Mouse (Mus musculus) embryo, embryonic 9.5 days (tissue): ENCODE measurements at regions not wholly inside any gene's neighbourhood (a gene's known extent, or its start where the extent isn't known, plus 50 kb on each side); places are given as distances from the start of the nearest gene placed in this dataset.
A peak's percentile ranks its signal among the peaks of the same experiment; 100 is the strongest.
"Not testable (repeated sequence)": the region's sequence is repeated elsewhere in the genome, so short reads cannot be mapped to it uniquely, and the experiment has no call there.

Experiments used
- DNase-seq: peaks from one replicate; pipeline ENCODE4 v3.0.0-alpha.2; 2017; ENCODE audit errors: extremely low spot score

DNA sequence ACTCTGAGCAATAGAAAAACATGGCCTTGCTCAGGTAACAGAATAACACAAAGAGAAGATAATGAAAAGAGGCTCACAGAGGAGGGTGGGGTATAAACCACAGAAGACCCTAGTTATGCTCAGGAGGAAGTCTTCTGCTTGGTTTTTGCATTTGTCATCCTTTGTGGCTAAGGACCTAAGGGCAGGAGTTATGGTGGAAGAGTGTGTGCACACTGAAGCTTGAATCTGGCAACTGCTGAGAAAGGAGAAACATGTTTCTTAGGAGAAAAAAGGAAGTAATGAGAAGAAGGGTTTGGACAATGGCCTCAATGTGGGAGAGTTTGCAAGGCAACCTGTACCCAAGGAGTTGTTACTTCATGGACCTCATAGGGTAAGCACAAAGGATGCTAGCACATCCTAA lies 106.8 kb upstream of the Nyap2 start:
- DNase-seq, result no peak

DNA sequence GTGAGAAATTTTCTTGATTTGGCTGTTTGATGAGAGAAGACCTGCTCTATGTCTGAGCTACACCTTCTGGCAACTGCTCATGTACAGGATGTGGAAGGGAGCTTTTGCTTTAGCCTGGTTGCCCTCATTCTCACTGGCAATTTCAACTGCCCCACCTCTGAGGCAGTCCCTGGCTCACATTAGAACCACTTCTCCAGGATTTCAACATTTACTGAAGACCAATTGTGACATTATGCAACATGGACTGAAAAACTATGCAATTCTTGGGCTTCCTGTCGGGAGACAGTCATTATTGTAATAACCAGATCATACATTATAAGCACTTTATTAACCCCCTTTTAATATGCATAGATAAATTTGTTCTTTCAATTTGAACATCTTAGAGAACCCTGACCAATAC lies 107.6 kb upstream of the Nyap2 start:
- DNase-seq, result no peak

DNA sequence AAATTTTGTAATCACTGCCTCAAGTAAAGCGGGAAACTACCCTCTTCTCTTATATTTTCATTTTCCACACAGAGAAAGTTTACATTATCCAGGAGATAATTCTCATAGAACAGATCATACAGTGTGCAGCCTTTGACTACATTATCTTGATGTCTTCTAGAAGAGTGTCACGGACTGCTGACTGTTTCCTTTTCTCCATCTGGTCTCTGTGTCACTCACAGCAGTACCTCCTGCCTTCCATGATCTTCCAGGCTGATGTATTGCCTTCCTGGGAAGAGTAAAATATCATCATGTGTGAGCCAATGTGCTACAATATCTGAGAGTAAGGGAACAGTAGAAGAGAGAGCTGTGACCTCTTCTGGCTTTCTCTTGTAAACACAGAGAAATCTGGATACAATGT lies 111.0 kb upstream of the Nyap2 start:
- no peak for DNase-seq

DNA sequence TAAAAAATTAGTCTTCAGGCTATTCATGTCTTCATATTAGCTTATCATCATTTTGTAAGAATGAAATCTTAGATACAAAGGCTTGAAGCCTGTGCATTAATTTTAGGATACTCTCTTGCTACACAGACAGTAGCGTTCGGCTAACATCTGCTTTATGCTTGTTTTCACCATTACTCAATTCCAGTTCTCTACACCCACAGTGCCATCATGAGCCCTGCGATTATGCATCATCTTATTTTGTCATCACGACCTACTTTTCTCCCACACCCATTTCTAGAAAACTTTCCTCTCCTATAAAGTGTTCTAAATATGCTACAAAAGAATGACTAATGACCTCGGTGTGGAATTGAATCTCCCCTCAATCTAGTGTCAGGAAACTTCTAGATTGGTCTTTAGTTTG lies 112.4 kb upstream of the Nyap2 start:
- DNase-seq, result no peak

DNA sequence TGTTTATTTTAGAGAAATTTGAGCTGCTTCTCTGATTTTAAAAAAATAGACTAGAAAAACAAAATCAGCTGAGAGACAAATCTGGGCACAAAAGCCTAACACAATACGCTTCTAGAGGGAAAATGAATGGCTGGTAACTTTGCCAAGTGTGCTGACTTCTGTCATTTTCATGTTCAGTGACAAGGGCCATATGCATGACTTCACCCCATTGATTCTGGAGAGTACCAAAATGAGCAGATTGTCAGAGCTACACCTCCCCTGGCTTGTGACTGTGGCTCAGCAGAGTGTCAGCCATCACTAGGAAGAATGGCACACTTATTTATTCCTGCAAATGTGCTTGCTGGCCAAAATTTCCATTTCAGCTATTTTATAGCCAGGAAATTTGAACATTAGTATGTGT lies 112.9 kb upstream of the Nyap2 start:
- no peak for DNase-seq

DNA sequence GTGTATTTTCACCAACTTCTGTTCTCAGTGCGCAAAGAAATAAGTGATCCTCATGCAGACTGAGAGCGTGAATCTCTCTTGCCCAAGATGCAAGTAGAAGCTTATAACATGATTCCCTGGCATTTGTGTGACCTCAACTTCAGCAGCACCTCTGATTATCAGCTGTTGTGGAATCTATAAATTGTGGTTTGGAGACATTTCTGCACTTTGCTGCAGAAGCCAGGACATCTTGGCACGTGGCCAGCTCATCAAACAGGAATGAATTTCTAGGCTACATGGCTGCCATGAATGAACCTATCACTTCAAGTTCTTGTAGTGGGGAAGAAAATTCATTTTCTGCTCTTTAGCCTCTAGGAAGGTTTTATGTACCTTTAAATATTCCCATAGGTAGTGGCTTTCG lies 126.3 kb upstream of the Nyap2 start:
- DNase-seq, result no peak

DNA sequence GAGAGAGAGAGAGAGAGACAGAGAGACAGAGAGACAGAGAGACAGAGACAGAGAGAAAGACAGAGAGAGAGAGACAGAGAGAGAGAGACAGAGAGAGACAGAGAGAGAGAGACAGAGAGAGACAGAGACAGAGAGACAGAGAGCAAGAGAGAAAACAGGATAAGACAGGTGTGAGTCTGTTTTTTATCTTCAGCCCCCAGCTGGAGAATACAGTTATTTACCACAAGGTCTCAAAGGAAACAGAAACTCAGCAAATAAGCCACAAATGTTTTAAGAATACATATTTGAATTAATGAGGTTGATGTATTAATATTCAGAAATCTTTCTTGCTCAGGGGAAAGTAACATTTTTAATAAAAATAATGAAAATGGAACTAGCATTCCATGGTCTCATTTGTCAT lies 130.7 kb upstream of the Nyap2 start:
- not testable (repeated sequence) for DNase-seq

DNA sequence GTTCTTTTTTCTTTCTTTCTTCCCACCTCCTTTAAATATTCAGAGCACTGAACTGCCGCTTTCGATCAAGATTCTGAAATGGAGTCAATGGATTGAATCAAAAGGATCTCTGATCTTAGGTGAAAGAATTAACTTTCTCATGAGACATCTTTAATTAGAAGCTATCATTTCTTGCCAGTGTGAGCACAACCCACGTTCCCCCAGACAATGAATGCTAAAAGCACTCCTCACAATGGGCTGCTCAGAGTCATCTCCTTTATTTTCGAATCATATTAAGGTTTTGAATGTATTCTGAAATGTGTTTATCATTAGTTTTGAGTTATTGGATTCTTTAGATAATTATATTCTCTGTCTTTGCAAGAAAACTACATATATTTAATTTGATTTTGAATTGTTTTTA lies 137.4 kb upstream of the Nyap2 start:
- DNase-seq, result no peak

DNA sequence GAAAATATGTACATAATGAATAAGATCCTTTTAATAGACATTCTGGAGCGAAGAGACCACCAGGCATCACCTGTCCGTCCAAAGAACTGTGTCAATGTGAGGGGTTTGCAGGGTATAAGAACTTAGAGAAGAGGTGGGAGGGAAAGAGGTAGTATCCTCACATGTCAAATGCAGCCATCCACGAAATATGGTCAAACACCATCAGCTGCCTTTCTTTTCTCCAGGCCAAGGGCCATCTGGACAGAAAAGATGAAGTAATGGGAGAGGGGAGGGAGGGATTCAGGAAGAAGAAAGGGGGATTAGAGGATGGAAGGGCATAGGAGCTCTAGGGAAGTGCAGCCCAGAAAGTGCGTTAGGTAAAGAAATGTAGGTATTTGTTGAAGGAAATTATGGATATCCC lies 141.0 kb upstream of the Dock10 start:
- no peak for DNase-seq

DNA sequence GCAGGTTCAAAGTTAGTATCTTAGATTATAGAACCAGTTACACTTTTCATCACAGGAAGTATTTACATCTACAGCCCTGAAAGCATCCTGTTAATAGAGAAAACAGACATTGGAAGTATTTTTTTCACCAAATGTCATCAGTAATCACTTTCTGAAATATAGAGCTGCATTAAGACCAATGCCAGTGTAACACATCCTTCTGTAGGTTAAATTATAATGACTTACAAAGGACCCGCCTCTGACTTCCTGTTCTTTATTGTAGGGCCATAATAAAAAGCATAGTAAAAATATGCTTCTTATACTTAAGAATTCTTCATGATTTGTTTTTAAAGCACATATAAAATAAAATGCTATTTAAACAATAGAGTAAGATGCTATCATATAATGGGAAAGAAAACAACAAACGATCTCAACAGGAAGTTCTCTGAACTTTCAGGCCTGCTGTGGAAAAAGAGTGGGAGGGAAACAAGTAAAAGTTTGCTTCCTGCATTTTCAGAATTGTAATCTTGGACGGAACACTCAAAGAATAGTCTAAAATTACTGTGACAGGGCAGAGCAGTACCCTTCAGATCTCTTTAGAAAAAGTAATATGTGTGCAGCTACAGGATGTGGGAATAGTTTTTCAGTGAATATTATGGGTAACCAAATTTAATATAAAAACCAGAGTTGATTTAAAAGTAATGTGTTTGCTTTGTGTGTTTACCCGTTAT lies 116.0 kb upstream of the Dock10 start:
- no peak for DNase-seq

DNA sequence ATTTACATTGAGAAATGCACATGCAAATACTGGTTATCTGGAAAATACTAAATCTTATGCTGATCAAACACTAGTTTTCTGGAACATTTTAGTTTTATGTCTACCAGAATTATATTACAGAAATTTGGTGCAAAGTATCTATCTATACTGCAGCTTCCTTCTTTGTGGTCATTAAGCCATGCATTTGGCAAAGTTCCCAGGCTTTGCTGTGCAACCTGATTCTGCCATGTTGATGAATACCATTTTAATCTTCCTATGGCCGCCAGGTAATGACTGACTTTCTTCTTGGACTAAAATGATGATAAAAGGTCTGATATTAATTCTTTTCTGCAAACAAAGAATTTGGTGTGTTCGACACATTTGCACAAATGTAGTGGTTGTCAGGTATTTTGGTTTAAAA lies 115.3 kb upstream of the Dock10 start:
- DNase-seq, result no peak

DNA sequence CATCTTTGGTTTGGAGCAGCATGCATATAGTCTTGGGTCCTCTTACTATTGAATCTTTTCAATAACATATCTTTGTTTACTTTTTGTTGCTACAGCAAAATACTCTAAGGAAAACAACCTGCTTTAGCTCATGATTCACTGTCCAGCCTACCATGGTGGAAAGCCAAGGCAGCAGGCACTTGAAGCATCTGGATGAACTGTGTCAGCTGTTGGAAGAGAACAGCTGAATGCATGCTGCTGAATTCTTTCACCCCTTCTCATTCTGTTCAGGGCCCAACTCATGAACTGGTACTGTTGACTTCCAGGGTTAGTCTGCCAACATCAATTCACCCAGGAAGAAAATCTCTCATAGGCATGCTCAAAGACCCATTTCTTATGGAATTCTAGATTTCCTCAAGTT lies 110.5 kb upstream of the Dock10 start:
- no peak for DNase-seq

DNA sequence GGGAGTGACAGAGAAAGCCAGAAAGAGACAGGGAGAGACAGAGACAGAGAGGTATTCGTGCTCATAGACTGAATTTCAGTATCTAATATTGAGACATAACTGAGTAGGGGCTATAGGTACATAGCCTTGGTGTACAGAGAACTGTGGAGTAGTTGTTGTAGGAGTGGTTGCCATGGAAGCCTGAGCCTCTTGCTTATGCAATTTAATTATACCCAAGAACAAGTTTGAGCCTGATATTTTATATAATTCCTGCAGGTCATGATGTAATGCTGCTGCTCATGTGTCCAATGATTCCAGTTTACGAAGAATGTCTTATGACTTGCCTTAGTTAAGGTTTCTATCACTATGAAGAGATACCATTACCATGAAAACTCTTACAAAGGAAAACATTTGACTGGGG lies 98.7 kb upstream of the Dock10 start:
- no peak for DNase-seq

DNA sequence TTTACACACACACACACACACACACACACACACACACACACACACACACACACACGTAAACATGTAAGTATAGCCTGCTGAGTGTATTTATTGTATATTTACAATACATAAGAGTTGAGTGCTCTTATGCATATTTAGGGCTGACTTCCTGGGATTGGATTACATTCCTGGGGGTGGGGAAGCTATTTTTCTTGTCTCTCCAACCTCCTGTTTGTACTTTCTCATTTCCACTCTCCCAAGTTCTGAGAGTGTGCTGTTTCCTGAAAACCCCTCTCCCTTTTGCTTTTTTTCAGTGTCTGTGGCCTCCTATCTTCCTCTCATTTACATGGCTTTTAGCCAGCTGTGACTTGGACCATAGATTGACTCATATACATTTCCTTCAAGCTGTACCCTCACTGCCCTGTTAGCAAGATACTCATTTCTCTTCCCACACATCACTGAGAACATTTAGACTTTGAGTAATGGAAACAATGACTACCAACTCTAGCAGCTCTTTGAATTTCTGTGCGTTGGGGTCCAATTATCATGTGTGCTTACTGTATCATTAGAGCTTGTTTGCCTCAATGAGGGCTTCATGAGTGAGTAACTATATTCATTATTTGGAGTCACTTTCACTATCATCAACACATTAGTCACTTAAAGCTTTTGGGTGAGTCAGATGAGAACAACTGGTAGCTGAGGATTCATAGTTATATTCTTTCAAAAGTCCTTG lies 96.8 kb upstream of the Dock10 start:
- DNase-seq, result no peak

DNA sequence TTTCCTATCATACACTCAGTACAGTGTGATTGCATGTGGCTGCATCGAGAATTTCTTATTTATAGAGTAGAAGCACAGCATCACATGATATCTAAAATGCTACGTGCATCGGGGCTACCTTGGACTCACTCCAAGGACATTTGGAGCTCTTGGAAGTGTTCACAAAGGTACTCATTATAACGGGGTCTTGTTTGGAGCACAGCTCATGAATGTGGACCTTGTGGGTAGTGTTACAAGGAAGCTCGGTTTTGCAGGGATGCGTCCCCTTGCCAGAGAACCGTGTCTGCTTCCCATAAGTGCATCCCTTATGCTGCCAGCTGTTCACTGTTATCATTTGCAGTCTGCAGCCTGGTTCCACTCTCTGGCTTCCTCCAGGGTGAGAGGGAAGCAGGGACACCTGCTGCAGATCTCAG lies 96.0 kb upstream of the Dock10 start:
- DNase-seq, result no peak

DNA sequence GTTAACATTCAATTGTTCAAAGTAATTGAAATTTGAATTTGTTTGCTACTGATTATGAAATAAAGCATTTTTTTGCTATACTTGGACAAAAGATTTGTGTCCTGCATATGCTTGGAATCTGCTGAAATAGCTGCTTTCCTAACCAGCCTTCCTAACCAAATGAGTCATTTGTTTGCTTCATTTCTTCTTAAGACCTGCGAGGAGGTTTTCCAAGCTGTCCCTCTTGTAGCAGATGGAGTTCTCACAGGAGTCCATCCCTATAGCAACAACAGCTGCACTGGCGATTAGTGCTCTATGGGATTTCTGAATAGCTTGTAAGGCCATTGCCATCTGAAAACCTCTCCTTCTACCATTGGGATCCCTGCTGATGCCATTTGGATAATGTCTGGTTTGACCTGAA lies 94.4 kb upstream of the Dock10 start:
- no peak for DNase-seq

DNA sequence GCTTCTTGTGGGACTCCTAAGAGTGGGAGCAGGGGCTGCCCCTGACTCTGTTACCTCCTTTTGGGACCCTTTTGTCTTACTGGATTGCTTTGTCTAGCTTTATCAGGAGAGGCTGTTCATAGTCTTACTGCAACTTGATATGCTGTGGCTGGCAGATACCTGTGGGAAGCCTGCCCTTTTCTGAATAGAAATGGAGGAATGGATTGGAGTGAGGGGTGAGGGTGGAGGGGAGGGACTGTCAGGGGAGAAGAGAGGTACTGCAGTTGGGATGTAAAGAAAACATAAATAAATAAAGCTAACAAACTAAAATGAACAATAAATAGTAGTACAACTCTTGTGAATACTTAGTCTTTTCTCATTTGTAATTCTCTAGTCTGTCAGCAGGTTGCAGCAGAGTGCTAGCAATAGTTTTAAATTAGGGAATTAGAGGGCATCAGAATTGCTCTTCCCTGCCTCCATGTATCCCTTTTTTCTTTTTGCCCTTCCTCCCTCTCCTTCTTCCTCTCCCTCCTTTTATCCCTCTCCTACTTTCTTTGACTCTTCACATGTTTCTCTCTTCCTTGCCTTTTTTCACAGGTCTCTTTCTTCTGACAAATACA lies 72.0 kb upstream of the Dock10 start:
- DNase-seq, result peak; percentile 13

DNA sequence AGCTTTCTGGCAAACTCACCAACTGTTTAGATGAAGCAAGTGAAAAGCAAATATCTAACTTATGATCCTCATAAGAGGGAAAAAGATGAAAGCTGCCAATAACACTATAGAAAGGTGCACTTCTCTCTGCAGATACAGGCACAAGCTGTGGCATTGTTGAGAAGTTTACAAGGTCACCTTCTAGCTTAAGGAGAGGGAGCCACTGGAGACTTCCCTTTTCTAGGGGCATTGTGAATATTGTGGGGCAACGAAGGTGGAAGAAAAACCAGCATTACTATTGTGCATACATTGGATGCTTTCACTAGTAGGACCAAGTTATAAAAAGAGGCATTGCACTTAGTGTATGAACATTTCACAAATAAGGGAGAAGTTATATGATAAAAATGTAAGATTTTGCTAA lies 68.1 kb upstream of the Dock10 start:
- no peak for DNase-seq

DNA sequence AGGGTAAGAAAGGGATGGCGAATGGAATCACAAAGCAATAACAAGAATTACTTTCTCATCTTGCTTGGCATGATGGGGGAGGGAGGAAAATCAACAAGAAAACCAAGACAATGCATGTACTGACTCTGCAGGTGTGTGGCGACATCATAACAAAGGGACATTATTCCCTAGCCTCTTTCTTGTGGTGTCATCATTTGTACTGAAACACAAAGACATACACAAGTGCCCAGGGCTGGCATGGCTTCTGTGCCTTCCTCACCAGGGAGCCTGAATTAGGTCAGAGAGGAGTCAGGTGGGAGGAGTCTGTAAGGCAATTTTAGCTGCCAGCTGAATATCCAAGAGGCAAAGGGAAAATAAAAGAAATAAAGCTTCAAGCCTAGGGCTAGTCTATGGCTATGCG lies 65.6 kb upstream of the Dock10 start:
- DNase-seq, result no peak

DNA sequence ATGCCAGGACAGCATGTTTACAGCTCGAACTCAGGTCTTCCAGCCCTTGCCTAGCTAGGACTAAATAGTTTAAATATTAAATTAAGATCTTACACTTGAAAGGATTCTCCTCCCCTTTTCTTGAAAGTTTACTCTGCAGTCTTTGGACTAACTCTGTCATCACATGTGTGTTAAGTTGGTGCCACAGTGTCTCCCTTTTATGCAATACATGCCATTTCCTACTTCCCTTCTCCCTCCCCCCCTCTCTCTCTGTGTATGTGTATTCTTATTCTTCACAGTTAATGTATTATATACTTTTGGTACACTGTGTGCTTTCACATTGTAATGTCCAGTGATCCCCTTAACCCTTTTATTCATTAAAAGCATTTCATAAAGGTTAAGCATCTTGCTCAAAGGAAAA lies 63.9 kb upstream of the Dock10 start:
- no peak for DNase-seq

DNA sequence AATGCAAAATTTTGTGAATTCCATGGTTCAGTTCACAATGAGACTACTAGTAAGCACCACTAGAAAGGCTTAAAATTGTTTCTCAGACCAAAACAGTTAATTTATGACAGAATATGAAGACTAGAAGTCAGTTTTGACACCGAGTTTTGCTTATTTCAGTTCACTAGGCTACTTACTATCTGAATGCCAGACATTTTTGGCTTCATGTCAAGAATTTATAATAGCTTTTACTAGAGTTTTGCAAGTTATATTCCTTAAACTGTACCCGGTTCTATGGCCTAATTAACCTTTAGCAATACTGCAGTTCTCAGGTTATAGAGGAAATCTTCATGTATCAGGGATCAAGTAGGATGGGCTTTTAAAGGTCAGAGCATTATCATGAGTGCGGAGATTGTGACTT lies 54.6 kb upstream of the Dock10 start:
- DNase-seq, result no peak
